Mouse (Mus musculus): ENCODE results near the gene Ankzf1.

Gene Ankzf1

GRCm38 (mm10) chr1:75190577-75190976 is 1.4 kb upstream of the Ankzf1 start:
- no peak for DNase-seq

GRCm38 (mm10) chr1:75191258-75191621 is 711 bp upstream of the Ankzf1 start:
- no peak for DNase-seq

GRCm38 (mm10) chr1:75192452-75192851 is 501 bp downstream of the Ankzf1 start:
- DNase-seq = no peak

GRCm38 (mm10) chr1:75201236-75201635 is 9.3 kb downstream of the Ankzf1 start:
- no peak for DNase-seq

GRCm38 (mm10) chr1:75208967-75209678 is 17.2 kb downstream of the Ankzf1 start:
- no peak for DNase-seq

GRCm38 (mm10) chr1:75210136-75211087 is 18.5 kb downstream of the Ankzf1 start, which contains the start of the genes Glb1l and Stk16:
TSS of gene Glb1l (minus strand) at chr1:75210813.
TSS of gene Stk16 (plus strand) at chr1:75210838.
- DNase-seq = peak; percentile 93

GRCm38 (mm10) chr1:75211141-75211708 is 19.3 kb downstream of the Ankzf1 start:
- DNase-seq = no peak

GRCm38 (mm10) chr1:75212542-75212941 is 20.6 kb downstream of the Ankzf1 start:
- no peak for DNase-seq

GRCm38 (mm10) chr1:75213096-75213495 is 21.1 kb downstream of the Ankzf1 start:
- DNase-seq = no peak

GRCm38 (mm10) chr1:75214442-75214841 is 22.5 kb downstream of the Ankzf1 start:
- DNase-seq = no peak

- DNase-seq = peak; percentile 47
Observed at GRCm38 (mm10) chr1:75214886-75215285, 22.9 kb downstream of the Ankzf1 start.

GRCm38 (mm10) chr1:75215785-75216184 is 23.8 kb downstream of the Ankzf1 start:
- DNase-seq = peak; percentile 34

GRCm38 (mm10) chr1:75216797-75217585 is 25.0 kb downstream of the Ankzf1 start:
- peak; percentile 57 for DNase-seq

GRCm38 (mm10) chr1:75217893-75218226 is 25.9 kb downstream of the Ankzf1 start:
- DNase-seq = no peak

- peak; percentile 90 for DNase-seq
Observed at GRCm38 (mm10) chr1:75218227-75219001, 26.5 kb downstream of the Ankzf1 start.

- DNase-seq = peak; percentile 97
Observed at GRCm38 (mm10) chr1:75219078-75219477, 27.1 kb downstream of the Ankzf1 start.

GRCm38 (mm10) chr1:75219531-75219930 is 27.6 kb downstream of the Ankzf1 start, which contains the start of gene Tuba4a:
TSS of gene Tuba4a (minus strand) at chr1:75219865.
- no peak for DNase-seq

- DNase-seq = no peak
Observed at GRCm38 (mm10) chr1:75221538-75221937, 29.6 kb downstream of the Ankzf1 start.

GRCm38 (mm10) chr1:75222926-75223325 is 31.0 kb downstream of the Ankzf1 start:
- no peak for DNase-seq

GRCm38 (mm10) chr1:75223532-75223931 is 31.6 kb downstream of the Ankzf1 start:
- DNase-seq = no peak

- DNase-seq = no peak
Observed at GRCm38 (mm10) chr1:75225473-75225872, 33.5 kb downstream of the Ankzf1 start.

GRCm38 (mm10) chr1:75226138-75226537 is 34.2 kb downstream of the Ankzf1 start:
- no peak for DNase-seq

All from cerebellum, adult 8-10 months (tissue).